Mouse (Mus musculus) thymus, postnatal 14 days (tissue): Measurements from ENCODE around the gene Ahctf1.
A peak's percentile ranks its signal among the peaks of the same experiment; 100 is the strongest.
"Not testable (repeated sequence)": the region's sequence is repeated elsewhere in the genome, so short reads cannot be mapped to it uniquely, and the experiment has no call there.

Experiments used
- DNase-seq: peaks from one replicate; pipeline ENCODE4 v3.0.0; 2021

Gene Ahctf1

DNA sequence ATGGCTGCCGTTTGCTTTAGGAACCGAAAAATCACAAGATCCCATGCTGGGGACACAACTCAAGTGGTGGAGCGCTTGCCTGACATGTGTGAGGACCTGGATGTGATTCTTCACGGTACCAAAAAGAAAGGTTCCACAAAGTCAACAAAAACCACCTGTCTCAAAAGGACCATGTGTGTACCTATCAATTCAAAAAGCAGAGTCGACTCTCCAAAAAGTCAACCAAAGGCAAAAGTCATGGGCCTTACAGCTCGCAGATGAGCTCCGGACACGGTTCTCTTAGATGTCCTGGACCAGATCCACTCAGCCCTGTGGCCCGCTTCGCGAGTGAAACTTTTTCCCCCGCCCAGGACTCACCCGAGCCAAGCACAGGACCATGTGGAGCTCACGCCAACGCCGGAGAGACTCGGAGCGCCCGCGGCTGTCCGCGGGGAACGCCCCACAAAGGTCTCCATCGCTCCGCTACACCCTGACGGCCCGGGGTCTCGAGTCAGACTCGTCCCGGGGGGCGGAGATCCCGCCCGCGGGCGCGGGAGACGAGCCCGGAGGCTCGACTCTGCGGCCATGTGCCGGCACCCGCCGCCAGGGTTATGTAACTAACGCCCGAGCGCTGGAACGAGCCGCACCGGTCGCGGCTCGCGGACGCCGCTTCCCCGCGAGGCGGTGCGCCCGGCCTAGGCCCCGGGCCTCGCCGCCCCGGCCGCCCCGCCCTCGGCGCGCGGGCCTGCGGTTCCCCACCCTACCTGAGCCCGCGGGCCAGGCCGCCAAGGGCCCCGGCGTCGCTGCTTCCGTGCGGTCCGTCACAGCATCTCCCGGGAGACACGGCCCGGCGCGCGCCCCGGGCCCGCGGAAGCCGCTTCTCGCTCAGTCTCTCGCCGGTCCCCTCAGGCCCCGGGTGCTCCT, 619 bp downstream of the Ahctf1 start, which contains the start of gene Gm10518:
TSS of gene Gm10518 (plus strand) at position 767 of the 903 bp plus-strand sequence.
- DNase-seq, result peak; percentile 69

DNA sequence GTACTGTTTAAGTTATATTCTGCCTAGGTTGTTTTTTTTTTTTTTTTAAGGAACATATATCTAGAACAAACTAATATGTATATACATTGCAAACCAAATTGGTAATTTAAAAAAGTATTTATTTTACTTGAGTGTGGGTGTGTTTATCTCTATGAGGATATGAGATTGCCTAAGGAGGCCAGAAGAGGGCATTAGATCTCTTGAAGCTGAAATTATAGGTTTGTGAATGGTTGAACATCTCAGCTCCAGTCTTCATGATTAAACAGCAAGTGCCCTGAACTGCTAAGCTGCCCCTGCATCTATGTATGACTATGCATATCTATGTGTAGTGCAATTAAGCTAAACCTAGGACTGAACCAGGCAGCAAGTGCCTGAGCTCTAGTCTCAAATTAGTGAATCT, 4.7 kb downstream of the Ahctf1 start:
- no peak for DNase-seq

DNA sequence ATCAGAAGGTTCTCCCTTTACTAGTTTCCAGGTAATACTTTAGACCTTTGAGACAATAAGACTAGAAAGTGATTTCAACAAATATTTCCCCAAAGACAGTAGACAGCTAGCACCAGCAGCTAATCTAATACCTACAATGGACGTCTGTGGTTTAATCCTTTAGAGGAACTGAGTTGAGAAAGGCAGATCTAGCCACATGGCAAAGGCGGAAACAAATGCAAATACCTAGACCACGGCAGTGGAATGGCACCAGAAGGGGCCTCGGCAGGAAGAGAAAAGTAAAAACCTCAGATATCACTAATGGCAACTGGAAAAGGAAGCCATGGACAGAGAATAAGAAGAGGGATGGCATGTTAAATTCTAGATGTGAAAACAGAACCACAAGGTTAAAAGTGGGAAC, 16.2 kb downstream of the Ahctf1 start:
- no peak for DNase-seq

DNA sequence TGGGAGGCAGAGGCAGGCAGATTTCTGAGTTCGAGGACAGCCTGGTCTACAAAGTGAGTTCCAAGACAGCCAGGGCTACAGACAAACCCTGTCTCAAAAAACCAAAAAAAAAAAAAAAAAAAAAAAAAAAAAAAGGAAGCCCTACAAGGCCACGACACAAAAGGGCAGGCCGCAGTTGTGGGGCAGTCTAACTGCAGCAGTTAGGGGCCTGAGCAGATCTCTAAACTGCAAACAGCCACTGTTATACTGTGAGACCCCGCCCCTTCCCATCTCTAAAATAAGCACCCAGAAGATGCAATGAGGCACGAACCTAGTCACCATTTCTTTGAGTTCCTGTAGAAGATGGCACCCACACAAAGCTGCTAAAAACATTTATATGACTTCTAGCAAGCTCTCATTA, 18.0 kb downstream of the Ahctf1 start:
- DNase-seq, result no peak

DNA sequence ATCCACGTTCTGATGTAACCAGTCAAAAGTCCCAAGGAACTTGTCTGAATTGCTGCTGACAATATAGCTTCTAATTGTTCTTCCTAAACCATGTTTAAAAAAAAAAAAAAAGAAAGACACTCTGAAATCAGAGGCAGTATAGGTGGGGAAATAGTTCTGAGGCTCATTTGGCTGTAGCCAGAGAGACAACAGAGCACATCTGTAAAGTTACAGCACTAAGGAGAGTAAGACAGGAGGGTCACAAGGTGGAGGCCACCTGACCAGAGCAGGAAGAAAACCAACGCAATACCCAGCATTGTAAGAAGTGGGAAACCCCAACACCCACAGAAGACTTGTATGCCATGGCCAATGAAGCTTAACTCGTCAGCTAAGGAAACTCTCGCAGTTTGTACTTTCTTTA, 19.4 kb downstream of the Ahctf1 start:
- no peak for DNase-seq

DNA sequence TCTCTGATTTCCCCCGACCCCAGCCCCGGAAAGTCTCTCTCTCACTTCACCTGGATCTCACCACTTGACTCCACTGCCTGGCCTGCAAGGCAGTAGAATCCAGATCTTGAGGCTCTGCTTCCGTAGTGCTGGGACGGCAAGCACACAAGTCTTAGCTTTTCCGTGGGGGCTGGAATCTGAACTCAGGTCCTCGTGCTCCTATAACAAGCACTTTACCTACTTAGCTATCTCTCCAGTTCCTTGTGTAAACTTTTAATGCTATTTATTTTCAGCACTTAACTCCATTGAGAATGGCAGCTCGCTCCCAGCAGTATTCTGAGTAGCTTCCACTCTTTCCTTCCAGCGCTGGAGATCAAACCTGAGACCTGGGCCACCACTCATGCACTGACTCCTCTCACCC, 26.6 kb downstream of the Ahctf1 start:
- no peak for DNase-seq

DNA sequence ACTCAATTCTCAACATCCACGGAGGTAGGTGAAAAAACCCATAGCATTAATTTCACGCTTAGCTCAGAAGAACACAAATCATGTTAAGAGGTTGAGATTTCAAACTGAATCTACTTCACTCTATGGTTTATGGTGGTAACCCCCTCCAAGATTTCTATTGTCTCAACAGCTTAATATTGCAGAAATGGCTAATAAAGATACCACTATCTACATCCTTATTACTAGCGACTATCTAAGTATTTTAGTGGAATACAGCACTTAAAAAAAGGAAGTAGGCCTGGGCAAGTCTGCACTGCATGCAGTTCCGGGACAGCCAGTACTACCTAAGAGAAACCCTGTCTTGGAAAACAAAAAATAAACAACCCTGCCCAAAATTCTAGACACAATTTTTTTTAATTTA, 42.9 kb downstream of the Ahctf1 start:
- no peak for DNase-seq

DNA sequence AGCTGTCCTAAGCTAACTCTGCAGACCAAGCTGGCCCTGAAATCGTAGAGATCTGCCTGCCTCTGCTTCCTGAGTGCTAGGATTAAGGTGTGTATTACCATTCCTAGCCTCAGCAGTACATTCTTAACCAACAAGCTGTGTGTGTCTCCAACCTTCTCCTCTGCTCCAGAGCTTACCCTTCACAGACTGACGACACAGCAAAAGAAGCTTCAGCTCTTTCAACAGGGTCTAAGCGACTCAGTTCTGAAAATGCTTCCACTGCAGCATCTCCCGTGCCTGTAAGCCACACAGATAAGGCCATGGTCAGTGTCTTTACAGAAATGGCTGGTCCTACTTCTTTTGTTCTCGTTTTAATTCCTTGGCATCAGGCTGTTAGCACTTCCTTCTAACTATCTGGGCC, 43.4 kb downstream of the Ahctf1 start:
- no peak for DNase-seq

DNA sequence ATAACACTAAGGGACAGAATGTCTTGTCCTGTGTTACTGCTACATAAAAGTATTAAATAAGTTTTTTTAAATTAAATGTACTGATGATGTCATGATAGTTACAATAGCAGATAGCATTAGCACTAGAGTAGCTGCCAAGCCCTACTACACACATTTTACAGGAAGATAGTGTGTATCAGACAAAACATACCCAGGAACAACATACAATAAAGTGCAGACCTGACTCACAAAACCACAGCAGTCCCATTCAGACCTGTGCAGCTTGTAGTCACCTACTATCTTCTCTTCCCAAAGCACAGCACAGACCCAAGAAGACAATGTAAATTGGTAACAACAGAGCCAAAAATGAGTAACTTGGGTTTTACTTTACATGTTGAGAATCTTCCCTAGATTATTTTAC, 47.0 kb downstream of the Ahctf1 start:
- DNase-seq, result no peak

DNA sequence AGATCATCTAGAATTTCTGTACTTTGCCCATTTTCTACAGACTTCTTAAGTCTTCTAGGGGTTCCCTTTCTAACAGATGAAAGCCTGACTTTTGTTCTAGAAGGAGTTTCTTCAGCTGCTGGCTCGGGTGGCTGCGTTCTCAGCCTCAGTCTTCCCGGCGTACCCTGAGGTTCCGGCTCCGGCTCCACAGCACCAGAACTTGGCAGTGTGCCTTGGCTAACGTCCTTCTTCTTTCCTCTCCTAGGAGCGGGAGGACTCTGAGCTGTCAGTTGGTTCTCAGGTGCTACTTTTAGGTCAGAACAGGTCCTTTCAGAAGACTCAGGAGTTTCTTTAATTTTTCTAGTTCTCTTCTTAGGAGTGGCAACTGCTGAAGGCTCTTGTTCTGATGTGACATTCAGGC, 50.5 kb downstream of the Ahctf1 start:
- no peak for DNase-seq

DNA sequence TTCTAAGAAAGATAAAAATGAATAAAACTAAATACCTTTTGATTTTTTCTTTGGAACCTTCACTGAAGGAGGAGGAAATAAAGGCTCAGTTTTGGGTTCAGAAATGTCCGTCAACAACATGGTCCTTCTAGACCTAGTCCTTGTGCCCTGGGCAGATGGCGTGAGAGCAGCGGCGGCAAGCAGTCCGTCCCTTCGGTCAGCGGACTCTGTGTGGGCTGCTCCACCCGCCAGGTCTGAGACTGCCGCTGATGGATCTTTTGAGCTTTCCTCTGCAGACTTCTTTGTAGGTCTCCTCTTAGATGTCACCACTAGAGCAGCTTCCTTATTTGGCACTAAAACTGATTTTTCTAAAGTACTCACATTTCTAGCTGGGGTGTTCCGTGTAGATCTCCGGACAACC, 51.2 kb downstream of the Ahctf1 start:
- no peak for DNase-seq

DNA sequence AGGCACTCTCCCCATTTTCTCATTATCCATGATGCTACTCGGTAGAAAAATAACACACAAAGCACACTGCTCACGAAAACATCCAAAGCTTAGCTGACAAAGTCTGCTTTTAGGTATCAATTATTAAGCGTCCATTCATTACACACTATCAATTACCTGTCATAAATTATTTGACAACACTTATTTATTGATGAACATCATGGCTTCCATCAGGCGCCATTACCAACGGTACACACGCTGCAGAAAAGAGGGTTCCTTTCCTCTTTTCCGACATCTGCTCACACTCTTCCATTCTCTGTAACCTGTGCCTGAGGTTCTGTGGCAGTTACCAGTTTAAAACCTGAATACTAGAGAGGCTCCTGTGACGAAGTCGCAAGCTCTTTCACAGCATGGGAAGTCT, 58.3 kb downstream of the Ahctf1 start, which contains the start of gene Kif28:
TSS of gene Kif28 (minus strand) at position 101 of the 400 bp plus-strand sequence.
- DNase-seq, result no peak

DNA sequence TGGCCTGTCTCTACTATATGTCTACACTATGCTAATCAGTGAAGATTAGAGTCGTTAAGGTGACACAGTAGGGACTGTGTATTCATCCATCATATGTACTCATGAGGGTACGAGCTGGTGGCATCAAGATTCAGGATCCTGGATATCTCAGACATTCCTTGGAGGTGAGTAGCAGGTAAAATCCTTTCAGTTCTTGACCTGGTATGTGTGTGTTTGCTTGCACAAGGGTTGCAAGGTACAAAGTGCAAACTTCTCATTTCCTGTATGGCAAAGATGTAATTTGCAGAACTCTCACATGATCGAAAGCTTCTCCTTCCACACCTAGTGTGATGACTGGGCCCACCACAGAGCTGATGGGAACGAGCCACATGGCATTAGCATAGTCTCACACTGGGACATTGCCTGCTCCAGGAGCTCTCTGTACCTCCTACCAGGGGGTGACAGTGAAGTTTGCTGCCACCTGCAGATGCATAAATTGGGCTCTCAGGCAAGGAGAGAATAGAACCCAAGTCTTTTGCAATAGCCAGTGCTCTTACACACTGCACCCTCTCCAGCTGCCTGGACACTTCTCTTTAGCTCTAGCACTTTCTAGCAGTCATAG, 59.8 kb downstream of the Ahctf1 start:
- no peak for DNase-seq

DNA sequence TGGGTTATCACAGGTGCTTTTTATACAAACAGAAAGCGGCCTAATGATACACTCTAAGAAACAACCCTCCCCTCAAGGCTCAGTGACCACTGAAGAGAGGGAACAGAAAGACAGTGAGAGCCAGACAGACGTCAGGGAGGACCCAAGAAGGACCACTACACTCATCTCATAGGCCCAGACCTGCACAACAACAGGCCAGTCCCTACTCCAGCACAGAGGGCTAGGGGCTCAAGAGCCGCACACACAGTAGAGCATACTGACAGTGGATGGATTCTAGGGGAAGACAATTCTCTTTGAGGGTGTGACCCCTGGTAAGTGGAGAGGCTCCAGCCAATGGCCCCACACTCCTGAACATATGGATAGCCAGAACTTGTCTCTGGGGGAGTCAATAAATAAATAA, 67.0 kb downstream of the Ahctf1 start:
- no peak for DNase-seq

DNA sequence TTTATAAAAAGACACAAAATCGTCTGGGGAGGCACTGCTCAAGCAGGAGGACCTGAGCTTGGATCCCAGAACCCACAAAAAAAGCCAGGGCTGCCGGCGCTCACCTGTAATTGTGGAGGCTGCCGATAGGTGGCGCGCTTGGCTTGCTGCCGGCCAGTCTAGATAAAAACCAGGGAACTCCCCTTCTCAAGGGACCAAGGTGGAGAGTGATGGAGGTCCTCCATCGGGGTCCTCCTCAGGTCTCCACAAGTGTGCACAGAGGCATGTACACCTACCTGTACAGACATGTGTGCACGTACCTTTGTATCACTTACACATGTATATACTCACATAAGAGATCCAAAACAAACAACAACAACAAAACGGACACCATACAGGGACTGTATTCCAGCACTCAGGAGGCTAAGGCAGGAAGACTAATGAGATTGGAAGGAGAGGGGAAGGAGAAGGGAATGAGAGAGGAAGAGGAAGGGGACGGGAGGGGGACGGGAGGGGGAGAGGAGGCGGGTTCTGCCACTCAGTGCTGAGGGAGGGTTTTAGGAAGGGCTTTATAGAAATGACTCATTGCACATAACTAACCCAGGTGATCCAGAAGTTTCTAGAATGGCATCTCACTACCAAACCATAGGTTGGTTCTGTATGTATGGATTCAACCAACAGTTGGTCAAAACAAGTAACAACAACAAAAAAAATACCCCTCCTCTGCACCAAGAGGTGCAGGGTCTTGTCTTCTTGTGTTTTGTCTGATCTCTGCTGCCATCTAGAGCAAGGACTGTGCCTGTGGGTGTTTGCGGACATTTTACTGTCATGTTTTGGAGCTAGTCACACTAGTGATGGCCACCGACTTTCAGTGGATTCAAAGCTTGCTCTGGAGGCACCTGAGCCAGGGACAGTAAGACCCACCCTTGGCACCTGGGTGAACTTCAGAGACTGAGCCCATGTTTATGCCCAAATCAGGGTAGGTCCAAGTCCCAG, 68.7 kb downstream of the Ahctf1 start:
- DNase-seq, result peak; percentile 74

DNA sequence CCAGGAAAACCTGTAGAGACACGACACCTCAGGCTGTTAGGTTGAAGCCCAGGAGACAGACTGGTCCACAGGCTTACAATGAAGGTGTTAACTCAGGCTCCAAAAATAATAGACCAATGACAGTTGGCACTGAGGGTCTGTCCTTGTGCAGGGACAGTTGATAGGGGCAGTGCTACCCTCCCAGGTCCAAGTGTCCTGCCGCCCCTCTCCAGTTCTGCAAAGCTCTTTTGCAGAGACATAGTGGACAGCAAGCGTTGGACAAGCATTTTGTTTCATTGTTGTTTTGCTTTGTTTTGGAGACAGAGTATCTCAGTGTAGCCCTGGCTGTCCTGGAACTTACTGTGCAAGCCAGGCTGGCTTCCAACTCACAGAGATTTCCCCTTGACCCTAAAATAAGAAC, 72.1 kb downstream of the Ahctf1 start:
- DNase-seq, result no peak

DNA sequence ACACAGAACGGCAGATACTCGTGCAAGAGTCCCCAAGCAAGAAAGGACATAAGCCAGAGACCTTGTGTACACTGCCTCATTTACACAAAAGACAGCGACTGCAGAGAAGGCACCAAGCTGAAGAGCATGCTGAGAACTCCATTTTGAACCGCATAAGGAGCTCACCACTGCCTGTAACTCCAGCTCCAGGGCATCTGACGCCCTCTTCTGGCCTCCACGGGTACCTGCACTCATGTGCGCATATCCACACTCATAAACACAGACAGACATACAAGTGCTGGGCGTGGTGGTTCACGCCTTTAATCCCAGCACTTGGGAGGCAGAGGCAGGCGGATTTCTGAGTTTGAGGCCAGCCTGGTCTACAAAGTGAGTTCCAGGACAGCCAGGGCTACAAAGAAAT, 74.8 kb downstream of the Ahctf1 start:
- no peak for DNase-seq

DNA sequence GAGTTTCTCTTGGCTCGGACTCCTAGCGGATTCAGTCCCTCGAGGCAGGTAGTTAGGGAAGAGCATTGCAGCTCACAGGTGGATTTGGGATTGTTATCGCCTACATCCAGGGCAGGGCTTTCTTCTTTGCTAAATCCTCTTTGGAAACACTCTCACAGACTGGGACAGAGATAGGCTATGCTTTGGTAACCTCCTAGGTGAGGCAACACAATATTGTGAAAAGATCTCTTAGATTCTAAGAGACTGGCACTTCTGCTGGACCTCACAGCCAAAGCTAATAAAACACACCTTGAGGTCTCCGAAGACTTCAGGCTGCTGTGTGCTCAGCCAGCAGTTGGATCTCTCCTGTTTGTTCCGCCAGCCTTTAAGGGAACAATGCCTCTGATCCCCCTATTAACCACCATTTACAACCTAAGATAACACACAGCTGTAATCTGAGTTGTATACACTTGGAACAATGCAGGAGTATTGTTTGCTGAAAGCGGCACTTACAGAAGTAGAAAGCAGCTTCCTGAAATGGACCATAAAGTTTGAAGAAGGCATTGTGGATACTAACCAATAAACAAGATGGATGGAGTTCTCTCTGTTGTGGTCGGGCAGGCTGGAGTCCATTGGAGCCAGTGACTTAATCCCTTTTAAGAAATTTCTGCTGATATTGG, 80.5 kb downstream of the Ahctf1 start:
- DNase-seq, result no peak

DNA sequence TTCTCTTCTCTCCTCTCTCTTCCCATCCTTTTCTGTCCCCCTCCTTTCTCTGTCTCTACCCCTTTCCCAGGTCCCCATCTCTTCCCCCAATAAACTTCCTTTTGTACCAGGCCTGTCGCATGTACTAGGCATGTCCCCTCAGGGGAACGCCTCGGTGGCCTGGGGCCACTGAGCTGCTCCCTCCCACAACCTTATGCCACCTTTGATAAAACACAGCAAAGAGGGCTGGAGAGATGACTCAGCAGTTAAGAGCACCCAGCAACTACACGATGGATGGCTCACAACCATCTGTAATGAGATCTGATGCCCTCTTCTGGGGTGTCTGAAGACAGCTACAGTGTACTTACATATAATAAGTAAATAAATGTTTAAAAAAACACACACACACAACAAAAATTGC, 87.7 kb downstream of the Ahctf1 start:
- no peak for DNase-seq

DNA sequence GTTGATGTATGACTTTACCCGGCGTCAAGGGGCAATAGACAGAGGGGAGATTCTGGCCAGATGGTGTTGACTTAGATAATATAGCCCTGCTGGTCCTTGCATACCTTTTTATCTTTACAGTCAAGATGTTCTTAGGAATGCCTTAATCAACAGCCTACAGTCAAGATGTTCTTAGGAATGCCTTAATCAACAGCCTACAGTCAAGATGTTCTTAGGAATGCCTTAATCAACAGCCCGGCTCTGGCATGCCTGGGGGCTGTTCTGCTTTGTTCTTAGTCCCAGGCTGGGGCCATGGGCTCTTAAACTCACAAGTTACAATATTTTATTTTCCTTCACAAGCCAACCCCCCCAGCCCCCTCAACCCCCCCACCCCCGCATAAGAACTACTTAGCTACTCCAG, 88.2 kb downstream of the Ahctf1 start:
- not testable (repeated sequence) for DNase-seq

DNA sequence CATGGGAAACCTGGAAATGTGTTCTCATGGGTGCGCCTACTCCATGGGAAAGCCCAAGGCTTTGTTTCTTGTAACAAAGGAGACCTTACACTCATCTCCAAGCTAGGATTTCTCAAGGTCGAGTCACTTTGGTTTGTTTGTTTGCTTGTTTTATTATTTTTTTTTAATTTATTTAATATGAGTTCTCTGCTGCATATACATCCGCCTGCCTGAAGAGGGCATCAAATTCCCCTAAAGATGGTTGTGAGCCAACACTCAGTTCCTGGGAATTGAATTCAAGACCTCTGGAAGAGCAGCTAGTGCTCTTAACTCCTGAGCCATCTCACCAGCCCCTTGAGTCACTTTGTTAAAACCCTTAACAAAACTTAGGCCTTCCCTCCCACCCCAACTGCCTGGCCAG, 90.1 kb downstream of the Ahctf1 start:
- DNase-seq, result no peak

DNA sequence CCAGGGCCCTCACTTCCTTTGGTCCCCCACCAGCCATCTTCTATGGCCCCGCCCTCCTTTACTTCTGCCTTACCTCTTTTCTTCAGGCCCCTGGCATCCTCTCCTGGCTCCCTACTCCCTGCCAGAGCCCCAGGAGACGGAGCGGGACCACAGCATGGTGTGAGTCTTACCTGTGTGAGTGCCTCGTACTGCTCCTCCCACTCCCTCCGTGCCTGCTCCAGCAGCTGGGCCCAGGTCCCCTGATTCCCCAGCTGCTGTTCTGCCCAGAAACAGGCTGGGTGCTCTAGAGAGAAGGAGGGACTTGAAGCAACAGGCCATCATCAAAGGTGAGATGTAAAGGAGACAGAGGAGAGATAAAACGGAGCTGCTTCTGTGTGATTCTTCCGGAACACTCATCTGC, 90.8 kb downstream of the Ahctf1 start:
- DNase-seq, result no peak

DNA sequence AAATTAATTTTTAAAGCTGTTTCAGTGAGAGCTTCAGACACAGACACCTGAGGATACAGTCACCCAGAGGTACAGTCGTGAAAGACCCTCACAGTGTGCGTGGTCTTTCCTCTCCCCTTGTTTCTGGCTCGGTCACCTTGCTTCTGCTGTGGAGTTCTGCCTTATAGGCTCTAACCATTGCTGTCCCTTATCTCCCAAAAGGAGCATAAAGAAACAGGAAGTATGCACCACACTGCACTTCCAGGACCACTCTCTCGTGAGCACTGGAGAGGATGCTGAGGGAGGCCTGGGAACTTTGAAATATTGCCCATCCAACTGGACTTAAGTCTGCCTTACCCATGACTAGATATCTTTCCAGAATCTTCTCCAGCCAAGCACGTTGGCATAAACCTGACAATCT, 92.7 kb downstream of the Ahctf1 start:
- DNase-seq, result no peak
